Mouse (Mus musculus) megakaryocyte, embryonic 14.5 days (primary cell): ENCODE data around the gene Igsf21.

Source experiments
- FLI1 ChIP-seq: IDR thresholded peaks from 2 replicates; pipeline ENCODE4 v1.6.1; 2012; ENCODE audit warnings: low read length, inconsistent platforms, mixed read lengths
- GATA1 ChIP-seq: IDR thresholded peaks from 3 replicates; pipeline ENCODE4 v1.6.1; 2012; ENCODE audit warnings: mixed read lengths, low read length, inconsistent platforms, borderline replicate concordance

- TF ChIP-seq GATA1 (no peak), FLI1 (no peak)
These were observed 72.7 kb downstream of the Igsf21 start for GRCm38 (mm10) chr4:140173746-140174399.
